Mouse (Mus musculus) ES-Bruce4 (cell line): ENCODE results near the gene Entpd8. TPM values are rescaled to one million over a fixed set of nuclear protein-coding genes. Genes with fewer than 3 reads are reported as not detected.

Experiments
- H3K27ac ChIP-seq: 2 replicates; pipeline ENCODE4 v1.5.1; 2012; ENCODE audit warnings: low read length, inconsistent platforms; ENCODE audit not compliant: insufficient read depth
- H3K27me3 ChIP-seq: 2 replicates; pipeline ENCODE4 v1.6.1; 2012; ENCODE audit warnings: mild to moderate bottlenecking, low read length, inconsistent platforms; ENCODE audit not compliant: control insufficient read depth, poor library complexity, insufficient read depth, severe bottlenecking
- H3K36me3 ChIP-seq: 2 replicates; pipeline ENCODE4 v1.6.1; 2012; ENCODE audit warnings: inconsistent platforms, mild to moderate bottlenecking, low read length, moderate library complexity; ENCODE audit not compliant: control insufficient read depth, poor library complexity, insufficient read depth, severe bottlenecking
- H3K4me1 ChIP-seq: one replicate; pipeline ENCODE4 v1.8.1; 2011; ENCODE audit warnings: low read length; ENCODE audit not compliant: control insufficient read depth, insufficient read depth
- H3K4me3 ChIP-seq: 2 replicates; pipeline ENCODE4 v1.5.1; 2011; ENCODE audit warnings: low read depth, mild to moderate bottlenecking, low read length
- H3K9ac ChIP-seq: 2 replicates; pipeline ENCODE4 v1.6.1; 2012; ENCODE audit warnings: low read depth, mild to moderate bottlenecking, inconsistent platforms; ENCODE audit not compliant: poor library complexity, severe bottlenecking
- H3K9me3 ChIP-seq: replicated peaks from 2 replicates; pipeline ENCODE4 v1.6.1; 2012; ENCODE audit warnings: mild to moderate bottlenecking, low read length, inconsistent platforms; ENCODE audit not compliant: control insufficient read depth, poor library complexity, insufficient read depth, severe bottlenecking
- CTCF ChIP-seq: IDR thresholded peaks from one replicate; pipeline ENCODE4 v1.8.1; 2011; ENCODE audit warnings: low read depth, low read length
- EP300 ChIP-seq: IDR thresholded peaks from 2 replicates; pipeline ENCODE4 v1.6.1; 2011; ENCODE audit warnings: low read depth, low read length; ENCODE audit not compliant: insufficient read depth
- POLR2A ChIP-seq: IDR thresholded peaks from one replicate; pipeline ENCODE4 v1.8.1; 2011; ENCODE audit warnings: low read length; ENCODE audit not compliant: insufficient read depth
- polyA plus RNA-seq: library from polyadenylated mRNA; stranded (reverse); fragments of >200 nt; gene quantifications from 2 replicates; pipeline ENCODE4 v1.2.4, GENCODE M21; 2011; ENCODE audit warnings: low read depth; ENCODE audit not compliant: missing spikeins, insufficient read depth, insufficient read length

The Entpd8 gene
- polyA plus RNA-seq, 1 experiment = not detected

- no peak overlapping the region for H3K27ac ChIP-seq
Measured at GRCm38 (mm10) chr2:25123527-25123926, 43.4 kb downstream of the Entpd8 start.

GRCm38 (mm10) chr2:25124411-25124810, 44.3 kb downstream of the Entpd8 start:
- H3K27ac ChIP-seq = no peak overlapping the region

More at GRCm38 (mm10) chr2:25123527-25123926, 43.4 kb downstream of the Entpd8 start:
- TF ChIP-seq CTCF = no peak
- no peak for TF ChIP-seq EP300
- TF ChIP-seq POLR2A = no peak
- no peak overlapping the region for H3K4me3 ChIP-seq
- no peaks in the 10 kb centered on the region for H3K4me1 ChIP-seq
- H3K27me3 ChIP-seq = no peaks in the 10 kb centered on the region
- H3K36me3 ChIP-seq = no peaks in the 10 kb centered on the region
- no peak overlapping the region for H3K9ac ChIP-seq
- H3K9me3 ChIP-seq = no peaks in the 10 kb centered on the region

GRCm38 (mm10) chr2:25125146-25125545, 45.0 kb downstream of the Entpd8 start:
- Histone ChIP-seq H3K4me1 (no peaks in the 10 kb centered on the region), H3K27ac (no peak overlapping the region), H3K36me3 (no peaks in the 10 kb centered on the region), H3K9me3 (no peaks in the 10 kb centered on the region), H3K9ac (no peak overlapping the region), H3K4me3 (no peak overlapping the region), H3K27me3 (no peaks in the 10 kb centered on the region)
- TF ChIP-seq EP300 (no peak), CTCF (no peak), POLR2A (no peak)

More at GRCm38 (mm10) chr2:25124411-25124810, 44.3 kb downstream of the Entpd8 start:
- H3K9me3 ChIP-seq = no peaks in the 10 kb centered on the region
- no peaks in the 10 kb centered on the region for H3K4me1 ChIP-seq
- H3K9ac ChIP-seq = no peak overlapping the region
- no peaks in the 10 kb centered on the region for H3K27me3 ChIP-seq
- TF ChIP-seq POLR2A = no peak
- no peak for TF ChIP-seq EP300
- no peak for TF ChIP-seq CTCF
- H3K36me3 ChIP-seq = no peaks in the 10 kb centered on the region
- H3K4me3 ChIP-seq = no peak overlapping the region

- Histone ChIP-seq H3K9ac (no peak overlapping the region), H3K27ac (no peak overlapping the region), H3K9me3 (no peaks in the 10 kb centered on the region), H3K27me3 (no peaks in the 10 kb centered on the region), H3K4me1 (no peaks in the 10 kb centered on the region), H3K4me3 (no peak overlapping the region), H3K36me3 (no peaks in the 10 kb centered on the region)
- TF ChIP-seq POLR2A (no peak), CTCF (no peak), EP300 (no peak)
Measured at GRCm38 (mm10) chr2:25126011-25127010, 46.2 kb downstream of the Entpd8 start.

- no peak overlapping the region for H3K27ac ChIP-seq
- no peaks in the 10 kb centered on the region for H3K4me1 ChIP-seq
- H3K9ac ChIP-seq = no peak overlapping the region
Measured at GRCm38 (mm10) chr2:25127206-25127605, 47.1 kb downstream of the Entpd8 start.

GRCm38 (mm10) chr2:25128072-25128471, 48.0 kb downstream of the Entpd8 start:
- Histone ChIP-seq H3K4me3 (no peak overlapping the region), H3K27me3 (no peaks in the 10 kb centered on the region)

More at GRCm38 (mm10) chr2:25127206-25127605, 47.1 kb downstream of the Entpd8 start:
- Histone ChIP-seq H3K9me3 (no peaks in the 10 kb centered on the region), H3K4me3 (no peak overlapping the region), H3K36me3 (no peaks in the 10 kb centered on the region), H3K27me3 (no peaks in the 10 kb centered on the region)
- TF ChIP-seq POLR2A (no peak), CTCF (peak; percentile 94)

More at GRCm38 (mm10) chr2:25128072-25128471, 48.0 kb downstream of the Entpd8 start:
- Histone ChIP-seq H3K9ac (no peak overlapping the region), H3K36me3 (no peaks in the 10 kb centered on the region), H3K27ac (no peak overlapping the region), H3K9me3 (no peaks in the 10 kb centered on the region), H3K4me1 (no peaks in the 10 kb centered on the region)
- no peak for TF ChIP-seq EP300
- TF ChIP-seq CTCF = no peak
- no peak for TF ChIP-seq POLR2A
